Mouse (Mus musculus): Measurements from ENCODE around the gene Magi1. TPM values are rescaled to one million over a fixed set of nuclear protein-coding genes. Genes with fewer than 3 reads are reported as not detected.

Gene Magi1
- polyA plus RNA-seq, 1 experiment from 2014 or later: 7.0 TPM

DNA sequence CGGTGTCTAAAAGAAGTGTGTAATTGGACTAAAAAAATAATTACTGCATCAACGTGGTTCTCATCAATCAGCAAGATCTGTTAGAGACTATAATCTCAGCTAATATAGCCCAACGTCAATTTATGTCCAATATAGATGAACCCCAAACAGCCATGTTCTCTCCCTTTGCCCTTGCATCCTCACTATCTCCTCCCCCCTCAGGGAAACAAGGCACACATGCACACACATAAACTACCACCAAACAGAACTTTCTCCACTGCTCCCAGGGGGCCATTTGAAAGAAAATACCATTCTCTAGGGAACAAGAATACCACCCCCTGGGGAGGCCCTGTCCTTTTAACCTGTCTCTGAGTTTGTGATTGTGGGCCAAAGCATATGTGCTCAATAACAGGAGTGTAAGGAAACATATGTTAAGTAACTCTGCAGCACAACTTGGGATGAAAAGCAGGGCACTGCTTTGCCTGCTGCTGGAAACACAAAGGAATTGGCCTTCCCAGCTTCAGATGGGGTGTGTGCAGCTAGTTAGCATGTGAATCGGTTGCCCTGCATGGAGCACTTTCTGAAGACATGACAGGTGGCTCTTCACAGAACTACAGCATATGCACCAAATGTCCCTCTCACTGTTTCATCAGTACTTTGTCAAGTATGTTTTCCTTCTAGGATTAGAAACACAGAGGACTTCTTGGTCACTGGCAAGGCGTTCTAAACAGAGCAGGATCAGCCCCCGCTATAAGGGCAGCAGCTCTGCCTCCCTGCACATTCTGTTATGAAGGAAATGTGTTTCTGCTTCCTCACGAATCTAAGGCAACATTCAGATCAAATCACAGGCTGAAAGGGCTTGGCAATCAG is 434.6 kb downstream of the Magi1 start:
- Histone ChIP-seq H3K27ac (ENCODE audit: low read length) (no peak overlapping the region), H3K27me3 (ENCODE audit: insufficient read depth, low read length) (no peaks in the 10 kb centered on the region), H3K9me3 (ENCODE audit: low read length) (no peaks in the 10 kb centered on the region), H3K36me3 (ENCODE audit: insufficient read depth, low read length) (no peaks in the 10 kb centered on the region), H3K4me3 (ENCODE audit: low read length) (no peak overlapping the region), H3K4me2 (replicated peaks; ENCODE audit: low read depth, low read length) (no peak overlapping the region), H3K9ac (replicated peaks; ENCODE audit: low read length) (no peak overlapping the region), H3K4me1 (ENCODE audit: insufficient read depth, low read length) (peaks cover 5% of the 10 kb centered on the region; the same call in 1 of the 2 replicates)
- 59% methylated on average over 7 of the region's 7 CpGs for WGBS
- ATAC-seq (ENCODE audit: low FRiP score, low TSS enrichment): no peak

DNA sequence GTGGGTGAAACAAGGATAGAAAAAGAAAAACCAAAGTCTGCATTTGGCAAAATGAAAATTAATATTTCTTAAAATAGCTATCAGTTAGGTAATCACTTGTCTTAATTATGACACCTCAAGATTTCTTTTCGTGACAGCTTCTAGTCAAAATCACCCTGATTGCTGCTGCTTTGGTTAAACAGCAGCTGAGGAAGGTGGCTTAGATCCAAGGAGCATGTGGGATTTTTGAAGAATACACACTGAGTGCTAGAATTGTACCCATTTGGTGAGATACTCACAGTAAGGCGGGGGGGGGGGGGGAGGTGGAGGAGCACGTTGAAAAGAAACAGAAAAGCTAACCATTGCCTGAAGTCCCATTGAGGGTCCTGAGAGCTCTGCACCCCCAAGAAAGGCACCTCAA is 438.2 kb downstream of the Magi1 start:
- 87% methylated on average over 3 of the region's 3 CpGs for WGBS
- Histone ChIP-seq H3K27ac (ENCODE audit: low read length) (no peak overlapping the region), H3K36me3 (ENCODE audit: insufficient read depth, low read length) (no peaks in the 10 kb centered on the region), H3K4me2 (replicated peaks; ENCODE audit: low read depth, low read length) (no peak overlapping the region), H3K4me3 (ENCODE audit: low read length) (no peak overlapping the region), H3K9ac (replicated peaks; ENCODE audit: low read length) (no peak overlapping the region), H3K4me1 (ENCODE audit: insufficient read depth, low read length) (peaks cover 11% of the 10 kb centered on the region), H3K27me3 (ENCODE audit: insufficient read depth, low read length) (no peaks in the 10 kb centered on the region), H3K9me3 (ENCODE audit: low read length) (no peaks in the 10 kb centered on the region)
- no peak for ATAC-seq (ENCODE audit: low FRiP score, low TSS enrichment)

DNA sequence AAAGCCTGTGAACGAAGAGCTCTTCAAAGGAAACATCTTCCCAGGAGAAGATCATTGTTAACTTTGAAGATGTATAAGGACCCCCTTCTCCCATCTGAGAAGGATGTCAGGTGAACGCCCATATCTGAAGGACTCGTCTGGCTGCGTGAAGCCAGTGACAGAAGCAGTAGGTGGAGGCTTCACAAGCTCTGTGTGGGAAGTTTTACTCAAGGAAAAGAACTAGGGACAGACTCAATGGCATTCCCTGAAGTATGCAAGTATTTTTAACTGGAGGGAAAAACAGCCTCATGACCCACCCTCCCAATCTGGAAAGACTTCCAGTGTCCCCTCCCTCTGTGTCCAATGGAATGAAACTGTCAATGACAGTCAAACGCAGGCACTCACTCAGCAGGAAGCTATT is 438.6 kb downstream of the Magi1 start:
- Histone ChIP-seq H3K4me3 (ENCODE audit: low read length) (no peak overlapping the region), H3K9ac (replicated peaks; ENCODE audit: low read length) (no peak overlapping the region), H3K4me2 (replicated peaks; ENCODE audit: low read depth, low read length) (no peak overlapping the region), H3K36me3 (ENCODE audit: insufficient read depth, low read length) (no peaks in the 10 kb centered on the region), H3K27me3 (ENCODE audit: insufficient read depth, low read length) (no peaks in the 10 kb centered on the region), H3K27ac (ENCODE audit: low read length) (no peak overlapping the region), H3K9me3 (ENCODE audit: low read length) (no peaks in the 10 kb centered on the region), H3K4me1 (ENCODE audit: insufficient read depth, low read length) (peaks cover 11% of the 10 kb centered on the region)
- no peak for ATAC-seq (ENCODE audit: low FRiP score, low TSS enrichment)
- 84% methylated on average over 5 of the region's 5 CpGs for WGBS

DNA sequence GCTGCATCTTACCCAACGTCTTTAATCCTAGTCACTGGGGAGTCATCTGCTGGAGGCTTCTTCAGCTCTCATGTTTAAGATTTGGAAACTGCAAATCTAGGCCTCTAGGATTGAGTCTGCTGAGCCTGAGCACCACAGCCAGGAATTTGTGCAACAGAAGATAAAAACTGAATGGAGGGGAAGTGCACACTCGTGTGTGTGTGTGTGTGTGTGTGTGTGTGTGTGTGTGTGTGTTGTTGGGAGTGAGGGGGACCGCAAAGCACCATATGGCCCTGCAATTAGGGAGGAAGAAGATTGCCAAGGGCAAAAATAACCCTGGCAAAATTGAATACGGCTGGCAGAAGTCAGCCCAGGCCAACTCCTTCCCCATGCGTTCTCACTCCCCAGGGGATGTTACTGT is 439.1 kb downstream of the Magi1 start:
- no peak for ATAC-seq (ENCODE audit: low FRiP score, low TSS enrichment)
- Histone ChIP-seq H3K4me3 (ENCODE audit: low read length) (no peak overlapping the region), H3K9me3 (ENCODE audit: low read length) (no peaks in the 10 kb centered on the region), H3K9ac (replicated peaks; ENCODE audit: low read length) (no peak overlapping the region), H3K4me1 (ENCODE audit: insufficient read depth, low read length) (peaks cover 11% of the 10 kb centered on the region), H3K4me2 (replicated peaks; ENCODE audit: low read depth, low read length) (no peak overlapping the region), H3K27ac (ENCODE audit: low read length) (no peak overlapping the region), H3K27me3 (ENCODE audit: insufficient read depth, low read length) (no peaks in the 10 kb centered on the region), H3K36me3 (ENCODE audit: insufficient read depth, low read length) (no peaks in the 10 kb centered on the region)
- WGBS: 80% methylated on average over 5 of the region's 5 CpGs

DNA sequence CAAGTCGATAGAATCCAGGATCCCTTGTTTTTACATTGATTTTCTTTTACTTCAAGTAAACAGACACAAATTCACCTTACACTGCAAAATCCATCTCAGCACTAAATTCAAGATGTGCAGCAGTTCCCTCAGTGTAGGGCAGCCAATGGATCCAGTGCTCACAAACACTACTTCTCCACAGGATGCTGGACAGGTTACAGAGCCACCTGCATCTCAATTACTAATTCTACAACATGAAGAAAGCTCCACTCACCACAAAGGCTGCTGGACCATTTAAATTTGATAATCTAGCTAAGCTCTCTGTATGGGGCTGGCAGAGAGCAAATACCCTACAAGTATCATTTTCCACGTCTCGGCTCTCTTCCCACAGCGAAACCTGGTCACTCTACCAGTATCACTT is 445.3 kb downstream of the Magi1 start:
- H3K36me3 ChIP-seq (ENCODE audit: insufficient read depth, low read length): no peaks in the 10 kb centered on the region
- peaks cover 6% of the 10 kb centered on the region for H3K4me1 ChIP-seq (ENCODE audit: insufficient read depth, low read length)
- H3K4me2 ChIP-seq (replicated peaks; ENCODE audit: low read depth, low read length): no peak overlapping the region
- H3K9me3 ChIP-seq (ENCODE audit: low read length): no peaks in the 10 kb centered on the region
- H3K27me3 ChIP-seq (ENCODE audit: insufficient read depth, low read length): no peaks in the 10 kb centered on the region
- no peak overlapping the region for H3K9ac ChIP-seq (replicated peaks; ENCODE audit: low read length)
- H3K4me3 ChIP-seq (ENCODE audit: low read length): no peak overlapping the region
- no peak overlapping the region for H3K27ac ChIP-seq (ENCODE audit: low read length)
- no peak for ATAC-seq (ENCODE audit: low FRiP score, low TSS enrichment)
- 72% methylated on average over 4 of the region's 4 CpGs for WGBS

DNA sequence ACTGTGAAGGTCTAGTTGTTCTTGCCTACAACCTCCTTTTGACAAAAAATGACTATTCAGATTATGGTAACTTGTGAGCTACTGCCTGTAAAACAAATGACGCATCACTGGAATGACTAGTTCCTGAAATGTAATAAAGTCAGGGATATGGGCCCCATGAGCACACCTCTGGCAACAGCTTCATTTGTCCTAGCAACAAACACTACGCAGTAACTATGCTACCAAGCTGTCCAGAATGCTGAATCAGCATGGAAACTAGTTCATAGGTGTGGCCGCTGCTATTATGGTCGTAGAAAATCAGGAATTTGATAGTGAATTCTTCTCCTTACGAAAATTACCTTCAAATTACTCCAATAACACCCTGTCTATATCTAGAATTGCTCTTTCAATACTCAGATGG is 447.1 kb downstream of the Magi1 start:
- ATAC-seq (ENCODE audit: low FRiP score, low TSS enrichment): no peak
- H3K4me2 ChIP-seq (replicated peaks; ENCODE audit: low read depth, low read length): no peak overlapping the region
- H3K27ac ChIP-seq (ENCODE audit: low read length): no peak overlapping the region
- H3K4me3 ChIP-seq (ENCODE audit: low read length): no peak overlapping the region
- no peak overlapping the region for H3K9ac ChIP-seq (replicated peaks; ENCODE audit: low read length)
- H3K4me1 ChIP-seq (ENCODE audit: insufficient read depth, low read length): no peaks in the 10 kb centered on the region
- 86% methylated on average over 5 of the region's 5 CpGs for WGBS
- H3K9me3 ChIP-seq (ENCODE audit: low read length): no peaks in the 10 kb centered on the region
- no peaks in the 10 kb centered on the region for H3K27me3 ChIP-seq (ENCODE audit: insufficient read depth, low read length)
- H3K36me3 ChIP-seq (ENCODE audit: insufficient read depth, low read length): no peaks in the 10 kb centered on the region

DNA sequence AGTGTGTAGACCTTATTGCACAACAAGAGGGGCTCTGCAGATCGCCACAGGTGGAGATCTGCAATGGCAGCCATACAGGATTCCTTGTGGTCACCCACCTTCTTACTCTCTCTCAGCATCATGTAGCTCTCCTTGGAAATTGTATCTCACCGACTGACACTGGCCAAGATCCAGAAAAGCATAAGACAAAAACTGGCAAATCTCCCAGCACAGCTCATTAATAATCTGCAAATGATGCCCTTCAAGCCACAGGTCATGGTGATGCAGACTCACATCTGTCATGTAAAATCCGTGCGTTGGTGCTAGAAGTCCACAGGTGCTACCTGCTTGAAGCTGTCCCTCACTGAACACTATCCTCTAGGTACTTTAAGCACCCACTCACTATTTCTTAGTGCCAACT is 448.5 kb downstream of the Magi1 start:
- no peaks in the 10 kb centered on the region for H3K36me3 ChIP-seq (ENCODE audit: insufficient read depth, low read length)
- H3K4me3 ChIP-seq (ENCODE audit: low read length): no peak overlapping the region
- no peaks in the 10 kb centered on the region for H3K9me3 ChIP-seq (ENCODE audit: low read length)
- ATAC-seq (ENCODE audit: low FRiP score, low TSS enrichment): no peak
- H3K4me2 ChIP-seq (replicated peaks; ENCODE audit: low read depth, low read length): no peak overlapping the region
- 74% methylated on average over 4 of the region's 4 CpGs for WGBS
- H3K27me3 ChIP-seq (ENCODE audit: insufficient read depth, low read length): no peaks in the 10 kb centered on the region
- no peak overlapping the region for H3K9ac ChIP-seq (replicated peaks; ENCODE audit: low read length)
- no peak overlapping the region for H3K27ac ChIP-seq (ENCODE audit: low read length)
- no peaks in the 10 kb centered on the region for H3K4me1 ChIP-seq (ENCODE audit: insufficient read depth, low read length)

DNA sequence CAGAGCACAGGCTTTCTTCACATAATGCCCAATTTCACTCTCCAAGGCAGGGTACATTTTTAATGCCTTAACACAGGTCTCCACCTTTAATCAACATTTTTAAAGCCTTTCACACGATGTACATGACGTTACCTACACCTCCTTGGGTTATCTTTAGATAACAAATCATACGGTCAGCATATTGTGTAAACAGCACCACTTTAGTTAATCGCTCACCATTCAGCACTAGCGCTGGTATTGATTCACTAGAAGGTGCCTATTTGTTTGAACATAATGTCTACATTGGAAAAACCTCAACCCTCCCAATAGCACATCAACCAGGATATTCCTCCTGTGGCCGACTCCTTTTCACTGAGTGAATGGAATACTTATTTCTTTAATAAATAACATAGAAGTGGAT is 455.5 kb downstream of the Magi1 start:
- ATAC-seq (ENCODE audit: low FRiP score, low TSS enrichment): no peak

DNA sequence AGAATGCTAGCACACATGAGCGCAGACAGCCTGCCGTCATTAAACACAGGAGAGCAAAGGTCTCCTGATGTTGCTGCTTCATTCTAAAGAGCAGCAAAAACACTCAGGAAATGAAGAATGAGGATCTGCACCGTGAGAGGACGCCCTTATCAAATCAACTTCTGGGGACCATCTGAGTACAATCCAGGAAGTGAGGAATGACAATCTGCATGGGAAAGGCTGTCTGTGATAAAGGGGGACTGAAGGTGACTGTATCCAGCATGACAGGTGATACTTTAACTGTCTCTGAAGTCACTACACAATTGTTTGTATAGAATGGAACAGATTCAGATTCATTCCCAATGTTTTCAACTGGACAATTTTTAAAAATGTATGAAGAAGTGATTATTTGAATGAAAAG is 456.8 kb downstream of the Magi1 start:
- Histone ChIP-seq H3K4me2 (replicated peaks; ENCODE audit: low read depth, low read length) (no peak overlapping the region), H3K9me3 (ENCODE audit: low read length) (no peaks in the 10 kb centered on the region), H3K4me3 (ENCODE audit: low read length) (no peak overlapping the region), H3K36me3 (ENCODE audit: insufficient read depth, low read length) (no peaks in the 10 kb centered on the region), H3K27me3 (ENCODE audit: insufficient read depth, low read length) (no peaks in the 10 kb centered on the region), H3K4me1 (ENCODE audit: insufficient read depth, low read length) (peaks cover 10% of the 10 kb centered on the region; the same call in 1 of the 2 replicates), H3K27ac (ENCODE audit: low read length) (no peak overlapping the region), H3K9ac (replicated peaks; ENCODE audit: low read length) (no peak overlapping the region)
- 47% methylated on average over 4 of the region's 4 CpGs for WGBS
- no peak for ATAC-seq (ENCODE audit: low FRiP score, low TSS enrichment)

More for the DNA sequence above, 455.5 kb downstream of the Magi1 start:
- H3K4me3 ChIP-seq (ENCODE audit: low read length): no peak overlapping the region
- H3K27me3 ChIP-seq (ENCODE audit: insufficient read depth, low read length): no peaks in the 10 kb centered on the region
- no peak overlapping the region for H3K4me2 ChIP-seq (replicated peaks; ENCODE audit: low read depth, low read length)
- no peak overlapping the region for H3K9ac ChIP-seq (replicated peaks; ENCODE audit: low read length)
- H3K27ac ChIP-seq (ENCODE audit: low read length): no peak overlapping the region
- no peaks in the 10 kb centered on the region for H3K9me3 ChIP-seq (ENCODE audit: low read length)
- 78% methylated on average over 6 of the region's 6 CpGs for WGBS
- no peaks in the 10 kb centered on the region for H3K36me3 ChIP-seq (ENCODE audit: insufficient read depth, low read length)
- no peaks in the 10 kb centered on the region for H3K4me1 ChIP-seq (ENCODE audit: insufficient read depth, low read length)

DNA sequence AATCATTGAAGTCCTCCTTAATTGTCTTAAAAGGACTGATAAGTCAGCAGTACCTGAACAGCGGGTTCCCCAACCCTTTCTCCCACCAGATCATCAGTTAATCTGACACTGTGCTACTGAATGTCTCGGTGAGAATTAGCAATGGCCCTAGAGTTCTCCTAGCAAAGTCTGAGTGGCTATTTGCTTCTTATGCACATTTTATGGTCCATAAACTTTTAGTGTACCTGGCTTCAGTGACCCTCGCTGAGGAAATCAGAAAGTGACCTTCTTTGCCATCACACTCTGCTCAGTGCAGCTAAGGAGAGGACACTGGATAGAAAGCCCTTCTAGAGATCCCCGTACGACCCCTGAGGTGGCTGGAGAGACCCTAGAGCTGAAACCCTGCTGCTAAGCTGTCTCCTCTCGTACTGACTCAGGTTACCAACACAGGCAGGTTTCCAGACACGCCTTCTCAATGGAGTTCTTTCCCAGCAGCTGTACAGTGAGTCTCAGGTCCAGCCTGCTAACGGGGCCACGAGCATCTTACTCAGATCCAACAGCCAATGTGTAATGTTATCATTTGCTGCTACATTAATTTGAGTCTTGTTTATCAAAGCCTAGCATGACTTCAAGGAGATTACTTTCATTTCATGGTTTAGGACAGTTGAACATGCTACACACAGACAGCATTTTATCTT is 461.4 kb downstream of the Magi1 start:
- H3K4me2 ChIP-seq (replicated peaks; ENCODE audit: low read depth, low read length): no peak overlapping the region
- peak overlapping the region; percentile 36; the same call in 1 of the 2 replicates for H3K27ac ChIP-seq (ENCODE audit: low read length)
- H3K4me3 ChIP-seq (ENCODE audit: low read length): no peak overlapping the region
- H3K4me1 ChIP-seq (ENCODE audit: insufficient read depth, low read length): peaks cover 21% of the 10 kb centered on the region; the same call in 1 of the 2 replicates
- WGBS: 27% methylated on average over 9 of the region's 9 CpGs
- H3K27me3 ChIP-seq (ENCODE audit: insufficient read depth, low read length): no peaks in the 10 kb centered on the region
- no peaks in the 10 kb centered on the region for H3K9me3 ChIP-seq (ENCODE audit: low read length)
- ATAC-seq (ENCODE audit: low FRiP score, low TSS enrichment): peak; percentile 52; the same call in 1 of the 2 replicates
- H3K9ac ChIP-seq (replicated peaks; ENCODE audit: low read length): no peak overlapping the region
- no peaks in the 10 kb centered on the region for H3K36me3 ChIP-seq (ENCODE audit: insufficient read depth, low read length)

Measured in kidney, embryonic 16.5 days (tissue).